Mouse (Mus musculus) thymus, postnatal 36 days (tissue): Measurements from ENCODE around the gene Gm572.

ENCODE experiments used
- DNase-seq, 2 experiments: peaks; one replicate each; pipeline ENCODE4 v3.0.0; 2022; ENCODE audit warnings: mixed read lengths in 2 of 2

Gene Gm572

GRCm38 (mm10) chr4:148667006-148667755 is 24.1 kb downstream of the Gm572 start:
- no peak for DNase-seq

- DNase-seq = no peak
Measured at GRCm38 (mm10) chr4:148671230-148671947, 28.3 kb downstream of the Gm572 start.

- no peak for DNase-seq
Measured at GRCm38 (mm10) chr4:148675043-148675442, 31.9 kb downstream of the Gm572 start.

- no peak for DNase-seq
Measured at GRCm38 (mm10) chr4:148676188-148676960, 33.3 kb downstream of the Gm572 start.

- DNase-seq = no peak
Measured at GRCm38 (mm10) chr4:148676961-148677637, 34.0 kb downstream of the Gm572 start.

- DNase-seq = no peak
Measured at GRCm38 (mm10) chr4:148678105-148678504, 35.0 kb downstream of the Gm572 start.

- DNase-seq = no peak
Measured at GRCm38 (mm10) chr4:148680505-148681067, 37.5 kb downstream of the Gm572 start.

GRCm38 (mm10) chr4:148681429-148681828 is 38.3 kb downstream of the Gm572 start:
- DNase-seq = peak; percentile 62 to 68

GRCm38 (mm10) chr4:148682961-148683360 is 39.8 kb downstream of the Gm572 start:
- no peak for DNase-seq

- peak; percentile 48 to 65 for DNase-seq
Measured at GRCm38 (mm10) chr4:148683539-148683938, 40.4 kb downstream of the Gm572 start.

- DNase-seq = no peak
Measured at GRCm38 (mm10) chr4:148686491-148686941, 43.4 kb downstream of the Gm572 start.

GRCm38 (mm10) chr4:148688091-148688490 is 45.0 kb downstream of the Gm572 start:
- no peak for DNase-seq

GRCm38 (mm10) chr4:148691185-148691584 is 48.1 kb downstream of the Gm572 start:
- no peak for DNase-seq

- DNase-seq = no peak
Measured at GRCm38 (mm10) chr4:148693417-148693959, 50.4 kb downstream of the Gm572 start.

- DNase-seq = peak; percentile 37
Measured at GRCm38 (mm10) chr4:148704756-148705155, 61.6 kb downstream of the Gm572 start.

GRCm38 (mm10) chr4:148708836-148709235 is 65.7 kb downstream of the Gm572 start:
- DNase-seq = no peak

- no peak for DNase-seq
Measured at GRCm38 (mm10) chr4:148710446-148710845, 67.3 kb downstream of the Gm572 start.

- DNase-seq = no peak
Measured at GRCm38 (mm10) chr4:148711323-148711722, 68.2 kb downstream of the Gm572 start.

GRCm38 (mm10) chr4:148712632-148713031 is 69.5 kb downstream of the Gm572 start:
- DNase-seq = no peak

GRCm38 (mm10) chr4:148714064-148714463 is 70.9 kb downstream of the Gm572 start:
- no peak for DNase-seq

GRCm38 (mm10) chr4:148714739-148715138 is 71.6 kb downstream of the Gm572 start:
- DNase-seq = no peak

GRCm38 (mm10) chr4:148715396-148715795 is 72.3 kb downstream of the Gm572 start:
- no peak for DNase-seq
